Mouse (Mus musculus) lung, embryonic 15.5 days (tissue): ENCODE data around the gene Gm525. TPM values are rescaled to one million over a fixed set of nuclear protein-coding genes. Genes with fewer than 3 reads are reported as not detected.

Experiments used
- ATAC-seq: fragments of 200-750 bp; cut with Nextera tagmentation; 2 replicates; pipeline ENCODE4 v1.8.0; 2017; ENCODE audit warnings: moderate number of reproducible peaks, borderline replicate concordance; ENCODE audit not compliant: low FRiP score, low TSS enrichment; ENCODE audit errors: extremely low read depth
- H3K27ac ChIP-seq: fragments of 300-500 bp; sonication (generic); 2 replicates; pipeline ENCODE4 v1.5.1; 2015; ENCODE audit warnings: moderate library complexity, mild to moderate bottlenecking, inconsistent platforms
- H3K27me3 ChIP-seq: fragments of 300-500 bp; sonication (generic); 2 replicates; pipeline ENCODE4 v1.6.1; 2015; ENCODE audit warnings: inconsistent platforms
- H3K36me3 ChIP-seq: fragments of 300-500 bp; sonication (generic); 2 replicates; pipeline ENCODE4 v1.6.1; 2015; ENCODE audit warnings: inconsistent platforms
- H3K4me1 ChIP-seq: fragments of 300-500 bp; sonication (generic); 2 replicates; pipeline ENCODE4 v1.6.1; 2015; ENCODE audit warnings: inconsistent platforms
- H3K4me2 ChIP-seq: fragments of 300-500 bp; sonication (generic); 2 replicates; pipeline ENCODE4 v1.6.1; 2015; ENCODE audit warnings: inconsistent platforms, mild to moderate bottlenecking, moderate library complexity
- H3K4me3 ChIP-seq: fragments of 300-500 bp; sonication (generic); 2 replicates; pipeline ENCODE4 v1.5.1; 2015; ENCODE audit warnings: mild to moderate bottlenecking, inconsistent platforms
- H3K9ac ChIP-seq: fragments of 300-500 bp; sonication (generic); 2 replicates; pipeline ENCODE4 v1.6.1; 2015; ENCODE audit warnings: inconsistent platforms
- H3K9me3 ChIP-seq: fragments of 300-500 bp; sonication (generic); 2 replicates; pipeline ENCODE4 v1.6.1; 2016; ENCODE audit warnings: inconsistent platforms
- WGBS: fragments of 180-500 bp; shearing (Covaris S2); methylation state at CpG from one replicate; pipeline ENCODE4 v1.1.7; 2015; 5-methylcytosine and 5-hydroxymethylcytosine counted together
- polyA plus RNA-seq: library from polyadenylated mRNA; unstranded; fragments of >200 nt; fragmentation: Nextera tagmentation; extraction: Ambion mirVana; gene quantifications from 2 replicates; pipeline ENCODE4 v1.2.1, GENCODE M21; 2015

Gene Gm525
- polyA plus RNA-seq: 0.53 and 2.2 TPM in 2 replicates

- no peaks in the 10 kb centered on the region; the same call in 1 of the 2 replicates for H3K4me1 ChIP-seq
- no peak for ATAC-seq
- no peak within 1 kb of the TSS for H3K9ac ChIP-seq
- H3K4me3 ChIP-seq: no peak within 1 kb of the TSS
- no peaks in the 10 kb centered on the region for H3K9me3 ChIP-seq
- H3K36me3 ChIP-seq: no peaks in the 10 kb centered on the region
- H3K27ac ChIP-seq: no peak within 1 kb of the TSS
- no peaks in the 10 kb centered on the region for H3K27me3 ChIP-seq
- 65% methylated on average over 8 of the region's 8 CpGs for WGBS
- H3K4me2 ChIP-seq: no peak within 1 kb of the TSS
Measured at GRCm38 (mm10) chr11:89073541-89073940, at the start of gene Gm525. Gm525 (plus strand) TSS chr11:89073841.

- H3K4me1 ChIP-seq: peaks cover 30% of the 10 kb centered on the region; the same call in 1 of the 2 replicates
- 25% methylated on average over 11 of the region's 11 CpGs for WGBS
- 0 out of 2 replicates have a peak overlapping the region, but pooled peaks have one; percentile 3 for H3K4me2 ChIP-seq
- H3K36me3 ChIP-seq: no peaks in the 10 kb centered on the region
- H3K9me3 ChIP-seq: no peaks in the 10 kb centered on the region
- no peak overlapping the region for H3K4me3 ChIP-seq
- peak; percentile 67 for ATAC-seq
- no peaks in the 10 kb centered on the region for H3K27me3 ChIP-seq
- peak overlapping the region; percentile 65 for H3K27ac ChIP-seq
- H3K9ac ChIP-seq: no peak overlapping the region
Measured at GRCm38 (mm10) chr11:89024181-89024881, 49.3 kb upstream of the Gm525 start.

GRCm38 (mm10) chr11:89025603-89026002 lies 48.0 kb upstream of the Gm525 start:
- Histone ChIP-seq H3K4me2 (no peak overlapping the region), H3K4me1 (peaks cover 30% of the 10 kb centered on the region; the same call in 1 of the 2 replicates), H3K27me3 (no peaks in the 10 kb centered on the region), H3K9ac (no peak overlapping the region), H3K9me3 (no peaks in the 10 kb centered on the region), H3K4me3 (no peak overlapping the region), H3K36me3 (no peaks in the 10 kb centered on the region), H3K27ac (0 out of 2 replicates have a peak overlapping the region, but pooled peaks have one; percentile 65)
- WGBS: 75% methylated on average over 3 of the region's 3 CpGs
- no peak for ATAC-seq

GRCm38 (mm10) chr11:89026117-89026516 lies 47.5 kb upstream of the Gm525 start:
- Histone ChIP-seq H3K27me3 (no peaks in the 10 kb centered on the region), H3K9me3 (no peaks in the 10 kb centered on the region), H3K9ac (no peak overlapping the region), H3K4me1 (peaks cover 30% of the 10 kb centered on the region; the same call in 1 of the 2 replicates), H3K27ac (no peak overlapping the region), H3K4me3 (no peak overlapping the region), H3K4me2 (no peak overlapping the region), H3K36me3 (no peaks in the 10 kb centered on the region)
- ATAC-seq: no peak
- 89% methylated on average over 3 of the region's 3 CpGs for WGBS

- Histone ChIP-seq H3K27ac (no peak overlapping the region), H3K4me2 (no peak overlapping the region), H3K9ac (no peak overlapping the region), H3K4me3 (no peak overlapping the region), H3K9me3 (no peaks in the 10 kb centered on the region), H3K36me3 (no peaks in the 10 kb centered on the region), H3K27me3 (no peaks in the 10 kb centered on the region), H3K4me1 (peaks cover 30% of the 10 kb centered on the region; the same call in 1 of the 2 replicates)
- 60% methylated on average over 10 of the region's 10 CpGs for WGBS
- no peak for ATAC-seq
Measured at GRCm38 (mm10) chr11:89027955-89028361, 45.7 kb upstream of the Gm525 start.

- WGBS: 31% methylated on average over 10 of the region's 10 CpGs
- H3K27ac ChIP-seq: no peak overlapping the region
- no peak overlapping the region for H3K4me2 ChIP-seq
- no peak for ATAC-seq
- H3K9ac ChIP-seq: no peak overlapping the region
- no peaks in the 10 kb centered on the region for H3K27me3 ChIP-seq
- no peak overlapping the region for H3K4me3 ChIP-seq
- H3K36me3 ChIP-seq: no peaks in the 10 kb centered on the region
- peaks cover 24% of the 10 kb centered on the region; the same call in 1 of the 2 replicates for H3K4me1 ChIP-seq
- H3K9me3 ChIP-seq: no peaks in the 10 kb centered on the region
Measured at GRCm38 (mm10) chr11:89028871-89029405, 44.7 kb upstream of the Gm525 start.

- no peak overlapping the region for H3K4me3 ChIP-seq
- no peak overlapping the region for H3K27ac ChIP-seq
- no peak overlapping the region for H3K4me2 ChIP-seq
- no peaks in the 10 kb centered on the region for H3K36me3 ChIP-seq
- 79% methylated on average over 6 of the region's 6 CpGs for WGBS
- ATAC-seq: no peak
- H3K4me1 ChIP-seq: 0 out of 2 replicates have a peak, but pooled peaks cover 11% of the 10 kb centered on the region
- no peak overlapping the region for H3K9ac ChIP-seq
- no peaks in the 10 kb centered on the region for H3K9me3 ChIP-seq
- no peaks in the 10 kb centered on the region for H3K27me3 ChIP-seq
Measured at GRCm38 (mm10) chr11:89030552-89030951, 43.1 kb upstream of the Gm525 start.

- no peak overlapping the region for H3K9ac ChIP-seq
- ATAC-seq: no peak
- H3K4me2 ChIP-seq: no peak overlapping the region
- H3K27ac ChIP-seq: no peak overlapping the region
- H3K4me3 ChIP-seq: no peak overlapping the region
- H3K9me3 ChIP-seq: no peaks in the 10 kb centered on the region
- no peaks in the 10 kb centered on the region for H3K36me3 ChIP-seq
- H3K4me1 ChIP-seq: 0 out of 2 replicates have a peak, but pooled peaks cover 11% of the 10 kb centered on the region
- WGBS: 65% methylated on average over 1 of the region's 1 CpGs
- no peaks in the 10 kb centered on the region for H3K27me3 ChIP-seq
Measured at GRCm38 (mm10) chr11:89031189-89031588, 42.5 kb upstream of the Gm525 start.

GRCm38 (mm10) chr11:89034592-89034991 lies 39.0 kb upstream of the Gm525 start:
- no peak for ATAC-seq
- H3K4me2 ChIP-seq: no peak overlapping the region
- no peak overlapping the region for H3K9ac ChIP-seq
- H3K9me3 ChIP-seq: no peaks in the 10 kb centered on the region
- H3K36me3 ChIP-seq: peaks cover 15% of the 10 kb centered on the region
- no peak overlapping the region for H3K27ac ChIP-seq
- H3K4me3 ChIP-seq: no peak overlapping the region
- no peaks in the 10 kb centered on the region for H3K27me3 ChIP-seq
- no peaks in the 10 kb centered on the region for H3K4me1 ChIP-seq

GRCm38 (mm10) chr11:89035552-89035951 lies 38.1 kb upstream of the Gm525 start:
- Histone ChIP-seq H3K4me3 (no peak overlapping the region), H3K9ac (no peak overlapping the region), H3K27ac (no peak overlapping the region), H3K9me3 (no peaks in the 10 kb centered on the region), H3K4me1 (no peaks in the 10 kb centered on the region), H3K4me2 (no peak overlapping the region), H3K27me3 (no peaks in the 10 kb centered on the region), H3K36me3 (peaks cover 25% of the 10 kb centered on the region)
- ATAC-seq: no peak
- WGBS: 68% methylated on average over 3 of the region's 3 CpGs

GRCm38 (mm10) chr11:89038496-89038895 lies 35.1 kb upstream of the Gm525 start:
- H3K4me1 ChIP-seq: no peaks in the 10 kb centered on the region
- H3K36me3 ChIP-seq: peaks cover 49% of the 10 kb centered on the region
- no peaks in the 10 kb centered on the region for H3K27me3 ChIP-seq
- H3K4me2 ChIP-seq: no peak overlapping the region
- no peak for ATAC-seq
- no peak overlapping the region for H3K9ac ChIP-seq
- no peak overlapping the region for H3K27ac ChIP-seq
- no peaks in the 10 kb centered on the region for H3K9me3 ChIP-seq
- no peak overlapping the region for H3K4me3 ChIP-seq
- 82% methylated on average over 6 of the region's 6 CpGs for WGBS

- H3K9me3 ChIP-seq: no peaks in the 10 kb centered on the region
- H3K27ac ChIP-seq: no peak overlapping the region
- 28% methylated on average over 3 of the region's 3 CpGs for whole genome bisulfite sequencing
- no peak overlapping the region for H3K9ac ChIP-seq
- H3K27me3 ChIP-seq: no peaks in the 10 kb centered on the region
- no peak overlapping the region for H3K4me3 ChIP-seq
- H3K4me1 ChIP-seq: no peaks in the 10 kb centered on the region
- no peak for ATAC-seq
- H3K36me3 ChIP-seq: peaks cover 54% of the 10 kb centered on the region
- H3K4me2 ChIP-seq: no peak overlapping the region
Measured at GRCm38 (mm10) chr11:89039325-89039724, 34.3 kb upstream of the Gm525 start.
